Mouse (Mus musculus) intestine, postnatal 0 days (tissue): ENCODE results near the gene Hoxb4. TPM values are rescaled to one million over a fixed set of nuclear protein-coding genes. Genes with fewer than 3 reads are reported as not detected.

Source experiments
- ATAC-seq: fragments of 200-750 bp; cut with Nextera tagmentation; 2 replicates; pipeline ENCODE4 v1.8.0; 2017; ENCODE audit warnings: mild to moderate bottlenecking, moderate TSS enrichment, moderate library complexity
- H3K27ac ChIP-seq: fragments of 300-500 bp; sonication (generic); 2 replicates; pipeline ENCODE4 v1.5.1; 2014; ENCODE audit warnings: mild to moderate bottlenecking, low read depth, low read length, moderate library complexity
- H3K27me3 ChIP-seq: fragments of 300-500 bp; sonication (generic); replicated peaks from 2 replicates; pipeline ENCODE4 v1.6.1; 2014; ENCODE audit warnings: low read length, mixed read lengths; ENCODE audit not compliant: control insufficient read depth, insufficient read depth
- H3K36me3 ChIP-seq: fragments of 300-500 bp; sonication (generic); 2 replicates; pipeline ENCODE4 v1.6.1; 2014; ENCODE audit warnings: mild to moderate bottlenecking, moderate library complexity; ENCODE audit not compliant: control insufficient read depth, insufficient read depth
- H3K4me1 ChIP-seq: fragments of 300-500 bp; sonication (generic); replicated peaks from 2 replicates; pipeline ENCODE4 v1.6.1; 2014; ENCODE audit warnings: antibody characterized with exemption, low read length, mixed read lengths; ENCODE audit not compliant: control insufficient read depth, insufficient read depth
- H3K4me2 ChIP-seq: fragments of 300-500 bp; sonication (generic); replicated peaks from 2 replicates; pipeline ENCODE4 v1.6.1; 2014; ENCODE audit warnings: low read depth, mild to moderate bottlenecking, moderate library complexity
- H3K4me3 ChIP-seq: fragments of 300-500 bp; sonication (generic); 2 replicates; pipeline ENCODE4 v1.5.1; 2014; ENCODE audit warnings: low read depth, low read length
- H3K9ac ChIP-seq: fragments of 300-500 bp; sonication (generic); 2 replicates; pipeline ENCODE4 v1.6.1; 2014; ENCODE audit warnings: mild to moderate bottlenecking, low read depth, low read length
- H3K9me3 ChIP-seq: fragments of 300-500 bp; sonication (generic); 2 replicates; pipeline ENCODE4 v1.6.1; 2016; ENCODE audit warnings: mixed run types; ENCODE audit not compliant: control insufficient read depth
- CTCF ChIP-seq: sonication (generic); IDR thresholded peaks from 2 replicates; pipeline ENCODE4 v1.5.1; 2016; ENCODE audit warnings: low read depth, mild to moderate bottlenecking, control low read depth, antibody characterized with exemption, moderate library complexity
- WGBS: fragments of 180-500 bp; shearing (Covaris S2); extraction: QIAGEN DNeasy Blood & Tissue Kit; methylation state at CpG from one replicate; pipeline ENCODE4 v1.1.7; 2014; 5-methylcytosine and 5-hydroxymethylcytosine counted together
- microRNA counts: library from miRNA; unstranded; fragments of <30 nt; microRNA quantifications from one replicate; lab custom pipeline; 2016
- microRNA-seq: library from miRNA; unstranded; fragments of <30 nt; microRNA quantifications from one replicate; pipeline ENCODE4, GENCODE M21; 2016
- polyA plus RNA-seq: library from polyadenylated mRNA; unstranded; fragments of >200 nt; fragmentation: Nextera tagmentation; extraction: Ambion mirVana; gene quantifications from 2 replicates; pipeline ENCODE4 v1.2.1, GENCODE M21; 2015

Gene Hoxb4
- polyA plus RNA-seq, 1 experiment from 2014 or later, result 1.1 TPM

DNA sequence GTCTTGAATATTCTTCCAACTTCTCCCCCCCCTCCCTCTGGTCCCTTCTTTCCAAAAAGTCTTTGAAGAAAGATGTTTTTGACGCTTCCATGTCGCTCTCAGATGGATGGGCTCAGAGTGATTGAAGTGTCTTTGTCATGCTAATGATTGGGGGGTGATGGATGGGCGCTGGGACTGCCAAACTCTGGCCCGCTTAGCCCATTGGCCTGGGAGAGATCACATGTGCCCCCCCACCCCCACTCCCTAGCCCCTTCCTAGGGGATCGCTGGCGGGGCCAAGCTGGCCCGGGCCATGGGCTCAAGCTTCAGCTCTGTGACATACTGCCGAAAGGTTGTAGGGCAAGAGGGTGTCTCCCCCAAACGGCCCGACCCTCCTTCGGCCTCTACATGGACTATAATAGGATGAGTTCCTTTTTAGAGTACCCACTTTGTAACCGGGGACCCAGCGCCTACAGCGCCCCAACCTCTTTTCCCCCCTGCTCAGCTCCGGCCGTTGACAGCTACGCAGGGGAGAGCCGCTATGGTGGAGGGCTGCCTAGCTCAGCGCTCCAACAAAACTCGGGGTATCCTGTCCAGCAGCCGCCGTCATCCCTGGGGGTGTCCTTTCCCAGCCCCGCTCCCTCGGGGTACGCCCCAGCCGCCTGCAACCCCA is 47.5 kb downstream of the Hoxb4 start, which contains the start of gene Hoxb1:
Hoxb1 (plus strand) TSS at position 312 of the 651 bp plus-strand sequence.
- Histone ChIP-seq H3K9ac (no peak within 1 kb of the TSS), H3K27ac (no peak within 1 kb of the TSS), H3K9me3 (no peaks in the 10 kb centered on the region), H3K4me2 (peak within 1 kb of the TSS; percentile 30; the same call in 1 of the 2 replicates), H3K27me3 (peaks cover 42% of the 10 kb centered on the region), H3K4me1 (no peaks in the 10 kb centered on the region), H3K4me3 (peak within 1 kb of the TSS; percentile 2), H3K36me3 (no peaks in the 10 kb centered on the region)
- whole genome bisulfite sequencing, result 44% methylated on average over 26 of the region's 26 CpGs
- no peak for ATAC-seq
- TF ChIP-seq CTCF, result no peak

DNA sequence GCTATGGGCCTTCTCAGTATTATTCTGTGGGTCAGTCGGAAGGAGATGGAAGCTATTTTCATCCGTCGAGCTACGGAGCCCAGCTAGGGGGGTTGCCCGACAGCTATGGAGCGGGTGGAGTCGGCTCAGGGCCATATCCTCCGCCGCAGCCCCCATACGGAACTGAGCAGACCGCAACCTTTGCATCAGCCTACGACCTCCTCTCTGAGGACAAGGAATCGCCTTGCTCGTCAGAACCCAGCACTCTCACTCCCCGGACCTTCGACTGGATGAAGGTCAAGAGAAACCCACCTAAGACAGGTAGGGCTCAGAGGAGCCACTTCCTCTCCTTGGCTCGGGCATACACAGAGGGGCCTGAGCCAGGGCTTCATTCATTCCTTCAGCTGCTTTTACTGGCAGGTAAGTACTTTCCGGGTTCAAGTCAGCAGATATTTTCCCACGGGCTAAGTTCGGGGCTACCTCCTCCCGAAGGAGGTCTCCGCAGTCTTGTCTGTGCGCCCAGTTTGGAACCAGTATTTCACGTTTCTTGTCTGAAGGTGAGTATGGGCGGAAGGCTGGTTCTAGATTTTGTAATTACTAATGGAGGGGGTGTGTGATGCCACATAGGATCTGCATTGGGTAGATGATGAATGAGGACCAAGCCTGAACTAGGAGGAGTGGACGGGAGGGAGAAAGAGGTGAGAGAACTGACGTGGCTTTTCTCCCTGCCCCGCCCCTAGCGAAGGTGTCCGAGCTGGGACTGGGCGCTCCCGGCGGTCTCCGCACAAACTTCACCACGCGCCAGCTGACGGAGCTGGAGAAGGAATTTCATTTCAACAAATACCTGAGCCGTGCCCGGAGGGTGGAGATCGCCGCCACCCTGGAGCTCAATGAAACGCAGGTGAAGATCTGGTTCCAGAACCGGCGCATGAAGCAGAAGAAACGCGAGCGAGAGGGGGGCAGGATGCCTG is 48.3 kb downstream of the Hoxb4 start:
- no peak overlapping the region for H3K9ac ChIP-seq
- H3K4me3 ChIP-seq, result peak overlapping the region; percentile 2
- H3K27me3 ChIP-seq, result peaks cover 42% of the 10 kb centered on the region
- no peak for TF ChIP-seq CTCF
- H3K4me2 ChIP-seq, result peak overlapping the region; percentile 30; the same call in 1 of the 2 replicates
- no peaks in the 10 kb centered on the region for H3K9me3 ChIP-seq
- WGBS, result 19% methylated on average over 47 of the region's 47 CpGs
- ATAC-seq, result no peak
- no peaks in the 10 kb centered on the region for H3K4me1 ChIP-seq
- H3K27ac ChIP-seq, result no peak overlapping the region
- no peaks in the 10 kb centered on the region for H3K36me3 ChIP-seq

DNA sequence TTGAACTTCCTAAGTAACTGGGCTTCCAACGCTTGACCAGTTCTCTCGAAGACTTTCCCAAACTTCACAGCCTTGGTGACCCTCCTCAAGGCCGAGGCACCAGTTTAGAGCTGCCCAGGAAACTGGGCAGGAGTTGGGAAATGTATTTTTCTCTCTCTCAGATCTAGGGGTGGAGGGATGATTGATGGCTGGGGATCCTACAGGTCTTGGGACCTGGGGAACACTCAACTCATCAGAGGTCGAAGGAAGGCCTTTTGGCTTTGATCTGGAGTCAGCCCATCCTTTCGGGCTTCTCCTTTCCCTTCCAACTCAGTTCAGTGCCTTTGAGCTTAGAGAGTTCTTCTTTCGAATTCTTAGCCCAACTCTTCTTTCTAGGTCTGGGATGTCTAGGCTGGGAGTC is 49.1 kb downstream of the Hoxb4 start:
- no peak for TF ChIP-seq CTCF
- ATAC-seq, result no peak
- no peak overlapping the region for H3K9ac ChIP-seq
- peaks cover 44% of the 10 kb centered on the region for H3K27me3 ChIP-seq
- H3K4me3 ChIP-seq, result no peak overlapping the region
- H3K4me2 ChIP-seq, result no peak overlapping the region
- WGBS, result 78% methylated on average over 6 of the region's 6 CpGs
- no peaks in the 10 kb centered on the region for H3K9me3 ChIP-seq
- H3K27ac ChIP-seq, result no peak overlapping the region
- H3K36me3 ChIP-seq, result no peaks in the 10 kb centered on the region
- no peaks in the 10 kb centered on the region for H3K4me1 ChIP-seq

- Histone ChIP-seq H3K27me3 (peaks cover 44% of the 10 kb centered on the region), H3K4me1 (no peaks in the 10 kb centered on the region), H3K4me2 (no peak overlapping the region), H3K36me3 (no peaks in the 10 kb centered on the region), H3K9me3 (no peaks in the 10 kb centered on the region), H3K27ac (no peak overlapping the region), H3K9ac (no peak overlapping the region), H3K4me3 (no peak overlapping the region)
- TF ChIP-seq CTCF, result no peak
- 54% methylated on average over 5 of the region's 5 CpGs for WGBS
- no peak for ATAC-seq
These were observed 50.6 kb downstream of the Hoxb4 start for GRCm38 (mm10) chr11:96368686-96369085.

GRCm38 (mm10) chr11:96369140-96369539 is 51.1 kb downstream of the Hoxb4 start:
- Histone ChIP-seq H3K9me3 (no peaks in the 10 kb centered on the region), H3K9ac (no peak overlapping the region), H3K27ac (no peak overlapping the region), H3K4me3 (no peak overlapping the region), H3K4me2 (no peak overlapping the region), H3K4me1 (no peaks in the 10 kb centered on the region), H3K36me3 (no peaks in the 10 kb centered on the region), H3K27me3 (peaks cover 41% of the 10 kb centered on the region)
- no peak for ATAC-seq
- no peak for TF ChIP-seq CTCF
- WGBS, result 62% methylated on average over 7 of the region's 7 CpGs

MicroRNAs within 50 kb of the gene (microRNA counts, 519-probe panel; counts per million panel counts)
- microRNA mmu-miR-10a (lab: Ali Mortazavi, UCI), result 5,154 counts per million, percentile 86 among the panel's probes with 10 or more counts

Small RNA genes within 50 kb of the gene (microRNA-seq; reads per million reads assigned to microRNA genes)
- gene Mir10a, result 22,786 reads per million, percentile 96 among the genes with 10 or more reads in this experiment

Other genes starting within 250 kb of the Hoxb4 start
- gene Atp5g1, start 242.6 kb upstream of the Hoxb4 start, polyA plus RNA-seq, result 1,112 and 1,236 TPM in 2 replicates
- gene Calcoco2, start 206.3 kb upstream of the Hoxb4 start, polyA plus RNA-seq, result not detected in 2 replicates
- gene Ttll6, start 184.5 kb upstream of the Hoxb4 start, polyA plus RNA-seq, result 0.10 TPM in 1 of 2 replicates, not detected in the other
- not detected in 2 replicates for gene Hoxb13, start 124.0 kb upstream of the Hoxb4 start, polyA plus RNA-seq
- 0.37 and 1.5 TPM in 2 replicates for gene Hoxb9, start 46.8 kb upstream of the Hoxb4 start, polyA plus RNA-seq
- 1.0 and 1.1 TPM in 2 replicates for gene Hoxb8, start 36.4 kb upstream of the Hoxb4 start, polyA plus RNA-seq
- gene Hoxb7, start 31.6 kb upstream of the Hoxb4 start, polyA plus RNA-seq, result 7.6 and 8.5 TPM in 2 replicates
- gene Hoxb6, start 25.8 kb upstream of the Hoxb4 start, polyA plus RNA-seq, result 5.7 and 6.4 TPM in 2 replicates
- 14.7 and 15.8 TPM in 2 replicates for gene Hoxb5, start 14.9 kb upstream of the Hoxb4 start, polyA plus RNA-seq
- 1.1 and 1.3 TPM in 2 replicates for gene Hoxb3, start 5.1 kb downstream of the Hoxb4 start, polyA plus RNA-seq
- gene Hoxb2, start 32.3 kb downstream of the Hoxb4 start, polyA plus RNA-seq, result 8.4 and 9.4 TPM in 2 replicates
- gene Hoxb1, start 47.5 kb downstream of the Hoxb4 start, polyA plus RNA-seq, result not detected in 2 replicates
- gene Skap1, start 146.3 kb downstream of the Hoxb4 start, polyA plus RNA-seq, result 0.46 and 0.52 TPM in 2 replicates